Mouse (Mus musculus) erythroid progenitor cell, adult 5-6 weeks (primary cell): ENCODE measurements around the gene Fbxo41. TPM values are rescaled to one million over a fixed set of nuclear protein-coding genes. Genes with fewer than 3 reads are reported as not detected.

Experiments
- ATAC-seq: replicated peaks from 2 replicates; pipeline ENCODE4 v1.8.0; 2016; ENCODE audit warnings: moderate number of reproducible peaks, mild to moderate bottlenecking, moderate TSS enrichment, inconsistent platforms; ENCODE audit not compliant: poor library complexity, low FRiP score, severe bottlenecking
- total RNA-seq, 2 experiments: library from RNA; stranded (forward) in 1 of 2; stranded (reverse) in 1 of 2; fragments of 150-400 nt in 1 of 2; fragments of 186-747, 209-891 nt in 1 of 2; gene quantifications; 2 replicates each; pipeline versions ENCODE4 v1.2.3 to v1.2.4; 2015 to 2017; ENCODE audit warnings: low replicate concordance in 2 of 2

Fbxo41 gene
- total RNA-seq (2015; ENCODE audit: low replicate concordance) (not detected in 2 replicates), total RNA-seq (2017; ENCODE audit: low replicate concordance) (not detected in 2 replicates)

DNA sequence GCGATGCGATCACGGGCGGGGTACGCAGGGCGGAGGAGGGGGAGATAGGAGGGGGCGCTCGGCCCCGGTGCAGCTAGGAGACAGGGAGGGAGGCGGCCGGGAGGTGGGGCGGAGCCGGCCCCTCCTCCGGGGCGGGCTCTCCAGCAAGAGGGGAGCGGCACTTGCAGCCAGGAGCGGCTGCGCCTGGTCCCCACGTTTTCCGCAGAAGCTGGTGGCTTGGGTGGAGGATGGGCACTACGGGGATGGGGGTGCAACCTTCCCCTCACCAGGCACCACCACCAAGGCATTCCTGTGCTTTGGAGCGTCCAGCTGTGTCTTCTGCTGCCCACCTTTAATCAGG, at the start of gene Fbxo41:
TSS of gene Fbxo41 (minus strand) at position 84 of the 340 bp plus-strand sequence.
- no peak for ATAC-seq

DNA sequence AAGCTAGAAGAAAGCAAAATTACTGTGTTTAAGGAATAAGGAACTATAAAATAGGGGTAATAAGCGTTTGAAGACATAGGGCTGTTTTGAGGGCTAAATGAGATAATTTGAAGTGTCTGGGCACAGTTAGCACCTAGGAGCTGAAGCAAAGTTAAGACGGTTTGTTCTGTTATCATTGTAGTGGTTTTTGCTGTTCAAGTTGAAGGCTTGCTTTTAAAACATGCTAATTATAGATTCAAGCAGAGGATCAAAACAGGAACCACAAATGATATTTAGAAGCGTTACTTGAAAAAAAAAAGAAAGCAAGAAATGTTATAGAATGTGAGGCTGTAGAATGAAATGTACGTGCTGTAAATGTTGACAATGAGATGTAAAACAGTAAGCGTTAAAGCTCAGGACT, 44.8 kb upstream of the Fbxo41 start:
- no peak for ATAC-seq

GRCm38 (mm10) chr6:85544251-85544881, 41.6 kb upstream of the Fbxo41 start:
- no peak for ATAC-seq

DNA sequence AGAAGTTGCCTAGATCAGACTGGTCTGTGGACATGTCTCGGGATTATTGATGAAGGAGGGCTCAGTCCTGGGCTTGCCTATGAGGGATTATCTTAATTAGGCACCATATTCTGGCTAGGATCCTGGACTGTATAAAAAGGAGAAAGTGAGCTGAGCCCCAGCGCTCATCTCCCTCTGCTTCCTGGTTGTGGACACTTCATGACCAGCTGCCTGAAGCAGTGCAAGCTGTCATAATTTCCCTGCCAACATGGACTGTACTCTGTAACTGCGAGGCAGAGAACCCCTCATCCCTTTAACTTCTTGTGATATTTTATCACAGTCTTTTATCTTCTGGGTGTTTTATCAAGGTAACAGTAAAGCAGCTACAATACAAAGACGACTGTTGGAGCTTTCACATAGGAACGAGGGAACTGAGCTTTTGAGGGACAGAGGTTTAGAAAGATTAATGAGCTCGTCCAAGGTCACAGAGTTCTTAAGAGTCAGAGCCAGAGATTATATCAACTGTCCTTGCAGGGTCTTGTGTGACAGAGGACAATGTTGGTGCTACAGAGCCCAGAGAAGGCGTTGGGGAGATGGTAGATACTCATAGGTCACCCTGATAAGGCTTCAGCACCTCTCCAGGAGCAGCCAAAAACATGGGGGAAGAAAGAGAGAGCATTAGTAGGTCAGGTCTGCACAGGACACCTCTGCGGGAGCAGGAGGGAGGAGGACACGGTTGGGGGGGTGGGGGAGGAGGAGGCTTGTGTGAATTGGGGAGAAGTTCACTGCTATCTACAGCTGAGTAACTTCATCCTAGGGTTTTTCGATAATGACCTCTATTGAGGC, 40.8 kb upstream of the Fbxo41 start:
- ATAC-seq: no peak

DNA sequence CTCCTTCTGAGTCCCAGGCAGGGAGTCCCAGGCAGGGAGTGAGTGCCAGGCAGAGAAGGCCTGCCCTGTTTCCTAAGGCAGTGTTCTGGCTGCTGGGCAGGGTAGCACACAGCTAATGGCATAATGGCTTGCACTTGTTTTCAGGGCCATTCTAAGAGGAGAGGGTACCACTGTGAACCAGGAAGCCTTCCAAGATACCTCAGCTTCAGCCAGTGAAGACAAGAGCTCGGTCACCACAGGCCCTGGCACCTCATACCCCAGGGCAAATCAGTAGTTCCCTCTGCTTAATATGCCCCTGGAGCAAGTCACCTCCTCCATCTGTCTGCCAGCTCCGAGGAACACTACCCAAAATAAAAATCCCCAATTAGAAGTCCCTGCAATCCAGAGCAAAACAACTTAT, 20.0 kb upstream of the Fbxo41 start:
- no peak for ATAC-seq

- ATAC-seq: no peak
Measured at GRCm38 (mm10) chr6:85522026-85522425, 19.2 kb upstream of the Fbxo41 start.

GRCm38 (mm10) chr6:85518091-85518693, 15.4 kb upstream of the Fbxo41 start:
- no peak for ATAC-seq

DNA sequence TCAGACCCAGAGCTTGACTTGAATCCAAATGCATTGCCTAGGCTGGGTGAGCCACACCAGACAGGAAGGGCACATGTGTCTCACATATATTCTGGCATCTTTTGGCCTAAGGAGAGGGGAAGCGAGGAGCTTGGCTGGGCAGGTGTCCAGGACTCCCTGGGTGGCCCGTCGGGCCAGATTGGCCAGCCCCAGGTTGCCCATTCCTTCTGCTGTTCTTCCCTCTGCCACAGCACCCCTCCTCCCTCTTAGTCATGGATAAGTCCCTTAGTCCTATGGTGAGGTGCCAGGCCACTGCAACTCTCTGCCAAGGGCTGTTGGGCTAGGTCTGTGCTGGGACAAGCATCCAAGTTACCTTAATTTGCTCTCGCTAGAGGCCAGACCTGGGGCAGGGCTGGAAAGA, 13.1 kb upstream of the Fbxo41 start:
- no peak for ATAC-seq

GRCm38 (mm10) chr6:85513531-85513910, 10.7 kb upstream of the Fbxo41 start, which contains the start of gene Egr4:
Gene Egr4 (minus strand): TSS chr6:85513589.
- ATAC-seq: no peak

GRCm38 (mm10) chr6:85512577-85513530, 10.1 kb upstream of the Fbxo41 start:
- no peak for ATAC-seq

DNA sequence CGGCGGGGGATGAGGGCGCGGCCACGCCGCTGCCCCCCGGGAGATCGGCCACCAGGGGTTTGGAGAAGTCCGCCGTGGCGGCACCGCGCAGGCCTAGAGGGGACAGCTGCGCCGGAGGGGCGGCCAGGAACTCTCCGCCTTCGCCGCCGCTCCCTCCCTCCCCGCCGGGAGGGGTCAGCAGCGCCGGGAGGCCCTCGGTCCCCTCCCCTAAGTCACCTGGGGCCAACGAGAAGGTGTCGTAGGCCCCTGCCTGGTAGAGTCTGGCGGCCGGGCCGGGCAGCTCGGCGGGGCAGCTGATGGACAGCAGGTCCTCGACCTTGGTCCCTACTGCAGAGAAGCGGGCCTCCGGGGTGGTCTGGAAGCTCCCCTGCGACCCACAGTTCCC, 9.3 kb upstream of the Fbxo41 start:
- no peak for ATAC-seq

DNA sequence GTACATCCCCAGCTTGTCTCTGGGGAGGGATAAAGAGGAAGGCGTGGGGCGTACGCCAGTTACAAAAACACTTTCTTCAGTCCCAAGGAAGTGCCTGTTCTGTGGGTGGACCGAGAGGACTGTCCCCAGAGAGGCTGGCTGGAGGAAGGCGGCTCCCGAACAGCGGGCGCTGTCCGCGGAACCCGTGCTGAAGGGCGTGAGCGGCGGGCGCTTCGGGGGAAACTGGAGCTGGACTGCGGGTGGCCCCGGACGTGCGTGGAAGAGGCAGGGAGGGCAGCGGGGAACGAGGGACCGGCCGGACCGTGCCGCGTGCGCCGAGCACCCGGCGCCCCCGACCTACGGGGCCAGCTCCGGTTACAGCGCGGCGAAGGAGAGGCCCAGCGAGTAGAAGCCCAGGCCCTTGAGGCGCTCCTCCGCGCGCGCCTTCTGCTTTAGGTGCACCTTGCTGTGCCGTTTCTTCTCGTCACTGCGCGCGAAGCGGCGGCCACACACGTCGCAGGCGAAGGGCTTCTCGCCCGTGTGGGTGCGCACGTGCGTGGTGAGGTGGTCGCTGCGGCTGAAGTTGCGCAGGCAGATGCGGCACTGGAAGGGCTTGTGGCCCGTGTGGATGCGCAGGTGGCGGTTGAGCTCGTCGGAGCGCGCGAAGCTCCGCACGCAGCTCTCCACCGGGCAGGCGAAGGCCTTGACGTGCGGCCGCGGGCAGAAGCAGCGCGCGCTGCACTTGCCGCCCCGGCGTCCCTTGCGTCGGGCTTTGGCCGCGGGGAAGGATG, 8.7 kb upstream of the Fbxo41 start:
- ATAC-seq: no peak

DNA sequence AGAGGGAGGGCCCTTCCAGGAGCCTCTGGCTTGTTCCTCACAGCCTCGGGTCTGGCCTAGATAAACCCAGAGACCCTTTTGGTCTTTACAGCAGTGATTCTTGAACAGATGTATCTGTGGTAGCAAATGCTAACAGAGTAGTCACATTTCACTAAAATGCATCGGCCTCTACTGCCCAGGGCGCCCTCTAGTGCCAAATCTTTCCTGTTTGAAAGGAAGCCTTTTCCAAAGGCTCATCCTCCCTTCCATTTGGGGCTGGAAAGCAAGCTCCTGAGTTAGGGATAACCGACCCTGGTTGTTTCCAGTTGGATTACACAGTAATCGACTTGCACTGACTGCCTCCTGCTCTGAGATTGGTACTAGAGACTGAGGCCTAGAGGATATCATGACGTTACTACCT, 7.7 kb upstream of the Fbxo41 start:
- no peak for ATAC-seq

DNA sequence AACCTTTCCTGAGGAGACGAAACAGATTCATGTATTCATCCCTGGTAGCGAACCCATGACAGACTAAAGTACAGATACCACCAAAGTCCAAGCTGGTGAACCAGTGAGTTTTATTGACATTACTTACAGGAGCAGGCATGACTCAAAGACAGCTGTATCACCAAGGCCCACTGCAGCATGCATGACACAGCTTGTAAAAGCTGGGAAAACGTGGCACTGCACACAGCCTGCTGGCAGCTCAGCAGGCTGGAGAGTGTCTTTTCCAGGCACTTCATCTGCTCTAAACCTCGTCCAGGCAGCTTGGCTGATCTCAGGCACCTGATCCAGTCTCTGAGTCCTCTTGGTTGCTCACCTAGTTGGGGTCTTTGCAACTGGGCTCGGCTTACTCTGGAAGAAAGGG, 5.8 kb upstream of the Fbxo41 start:
- ATAC-seq: no peak

GRCm38 (mm10) chr6:85504908-85505307, 2.1 kb upstream of the Fbxo41 start:
- ATAC-seq: no peak

DNA sequence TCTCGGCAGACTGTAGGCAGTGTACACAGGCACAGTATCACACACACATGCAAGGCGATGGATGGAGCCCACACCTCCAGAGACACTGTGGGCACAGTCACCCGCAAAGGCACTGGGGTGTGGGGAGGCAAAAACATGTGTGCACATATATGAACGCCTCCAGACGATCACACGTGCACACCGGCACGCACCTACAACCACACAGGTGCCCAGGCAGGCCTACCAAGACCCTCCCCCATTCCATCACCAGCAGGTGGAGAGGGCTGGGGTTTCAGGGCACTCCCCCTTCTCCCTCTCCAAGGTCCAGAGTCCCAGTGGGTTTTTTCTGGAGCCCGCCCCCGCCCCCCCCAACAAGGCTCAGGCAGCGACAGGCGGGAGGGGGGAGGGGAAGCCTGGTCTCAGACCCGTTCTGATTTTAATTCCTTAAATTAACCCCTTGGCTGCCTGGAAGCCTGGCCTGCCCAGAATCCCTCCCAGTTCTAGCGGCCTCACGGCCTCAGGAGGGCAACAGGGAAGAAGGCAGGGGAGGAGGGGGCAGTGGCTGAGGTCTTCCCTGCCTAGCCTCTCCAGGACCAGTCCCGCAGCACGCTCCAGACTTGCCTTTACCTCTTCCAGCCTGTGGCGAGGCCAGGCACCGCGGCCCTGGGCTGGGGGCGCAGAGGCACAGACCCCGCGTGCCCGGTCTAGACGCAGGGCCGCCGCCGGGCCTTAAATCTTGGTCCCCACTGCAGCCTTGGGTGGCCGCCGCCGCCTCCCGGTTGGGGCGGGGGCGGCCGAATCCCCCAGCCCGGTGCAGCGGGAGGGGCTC, 487 bp downstream of the Fbxo41 start:
- no peak for ATAC-seq

- ATAC-seq: no peak
Measured at GRCm38 (mm10) chr6:85501571-85502102, 1.2 kb downstream of the Fbxo41 start.

DNA sequence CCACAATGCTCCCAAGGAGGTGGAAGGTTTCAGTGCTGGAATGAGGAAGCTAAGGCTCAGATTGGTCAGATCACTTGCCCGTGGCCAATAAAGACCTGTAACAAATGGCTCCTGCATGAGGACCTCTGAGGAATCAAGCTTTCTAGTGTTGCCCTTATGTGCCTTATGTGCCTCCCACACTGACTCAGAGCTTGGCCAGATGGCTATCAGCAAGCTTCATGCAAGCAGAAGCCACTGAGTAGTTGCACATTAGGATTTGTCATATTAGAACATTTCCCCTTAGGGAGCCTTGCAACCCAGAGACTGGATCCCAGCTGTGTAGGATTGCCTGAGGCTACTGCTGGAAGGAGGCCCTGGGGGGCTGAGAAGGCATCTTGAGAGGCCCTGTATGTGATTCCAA, 2.4 kb downstream of the Fbxo41 start:
- ATAC-seq: no peak
